Mouse (Mus musculus) stomach, postnatal 0 days (tissue): ENCODE measurements around the gene Klc1. TPM values are rescaled to one million over a fixed set of nuclear protein-coding genes. Genes with fewer than 3 reads are reported as not detected.
A peak's percentile ranks its signal among the peaks of the same experiment; 100 is the strongest.

ENCODE experiments used
- ATAC-seq: fragments of 200-750 bp; cut with Nextera tagmentation; 2 replicates; pipeline ENCODE4 v1.8.0; 2017; ENCODE audit not compliant: low FRiP score, low TSS enrichment
- DNase-seq: peaks from one replicate; pipeline ENCODE4 v3.0.0-alpha.2; 2016; ENCODE audit warnings: low spot score
- H3K27ac ChIP-seq: fragments of 300-500 bp; sonication (generic); replicated peaks from 2 replicates; pipeline ENCODE4 v1.5.1; 2014; ENCODE audit warnings: mild to moderate bottlenecking, control low read depth
- H3K27me3 ChIP-seq: fragments of 300-500 bp; sonication (generic); 2 replicates; pipeline ENCODE4 v1.6.1; 2014; ENCODE audit warnings: low read length; ENCODE audit not compliant: control insufficient read depth, insufficient read depth
- H3K36me3 ChIP-seq: fragments of 300-500 bp; sonication (generic); 2 replicates; pipeline ENCODE4 v1.6.1; 2014; ENCODE audit warnings: low read length, mixed read lengths; ENCODE audit not compliant: control insufficient read depth, insufficient read depth
- H3K4me1 ChIP-seq: fragments of 300-500 bp; sonication (generic); replicated peaks from 2 replicates; pipeline ENCODE4 v1.6.1; 2014; ENCODE audit warnings: antibody characterized with exemption; ENCODE audit not compliant: control insufficient read depth, insufficient read depth
- H3K4me2 ChIP-seq: fragments of 300-500 bp; sonication (generic); replicated peaks from 2 replicates; pipeline ENCODE4 v1.6.1; 2014; ENCODE audit warnings: low read depth, mild to moderate bottlenecking, control low read depth, moderate library complexity
- H3K4me3 ChIP-seq: fragments of 300-500 bp; sonication (generic); 2 replicates; pipeline ENCODE4 v1.5.1; 2014; ENCODE audit warnings: low read depth, low read length, control low read depth
- H3K9ac ChIP-seq: fragments of 300-500 bp; sonication (generic); 2 replicates; pipeline ENCODE4 v1.6.1; 2014; ENCODE audit warnings: mild to moderate bottlenecking, low read length, control low read depth, mixed read lengths
- H3K9me3 ChIP-seq: fragments of 300-500 bp; sonication (generic); 2 replicates; pipeline ENCODE4 v1.6.1; 2016; ENCODE audit warnings: low read length; ENCODE audit not compliant: control insufficient read depth
- CTCF ChIP-seq: IDR thresholded peaks from 2 replicates; pipeline ENCODE4 v1.5.1; 2016; ENCODE audit warnings: antibody characterized with exemption, low read depth, mild to moderate bottlenecking, moderate library complexity
- EP300 ChIP-seq: optimal IDR thresholded peaks from 2 replicates; pipeline ENCODE3; 2016; ENCODE audit warnings: antibody characterized with exemption
- WGBS: fragments of 180-500 bp; shearing (Covaris S2); extraction: QIAGEN DNeasy Blood & Tissue Kit; methylation state at CpG from one replicate; pipeline ENCODE4 v1.1.7; 2014; 5-methylcytosine and 5-hydroxymethylcytosine counted together
- polyA plus RNA-seq: library from polyadenylated mRNA; unstranded; fragments of >200 nt; fragmentation: Nextera tagmentation; extraction: Ambion mirVana; gene quantifications from 2 replicates; pipeline ENCODE4 v1.2.1, GENCODE M21; 2015

Klc1 gene
- polyA plus RNA-seq, 1 experiment from 2014 or later: 56.7 TPM

DNA sequence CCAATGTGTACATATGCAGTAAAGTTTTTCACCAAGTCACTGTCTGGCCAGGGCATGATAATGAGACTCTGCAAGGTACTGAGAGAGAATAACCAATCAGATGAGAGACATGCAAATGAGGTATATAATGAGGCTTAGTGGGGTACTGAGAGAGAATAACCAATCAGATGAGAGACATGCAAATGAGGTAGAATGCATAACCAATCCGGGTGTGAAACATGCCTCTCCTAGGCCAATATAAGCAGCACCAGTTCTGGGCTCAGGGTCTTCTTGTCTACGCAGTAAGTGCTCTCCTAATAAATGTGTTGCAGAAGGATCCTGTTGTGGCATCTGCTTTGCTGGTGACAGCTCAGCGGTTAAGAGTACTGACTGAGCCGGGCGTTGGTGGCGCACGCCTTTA lies 42.1 kb upstream of the Klc1 start:
- WGBS: 100% methylated on average over 7 of the region's 7 CpGs

DNA sequence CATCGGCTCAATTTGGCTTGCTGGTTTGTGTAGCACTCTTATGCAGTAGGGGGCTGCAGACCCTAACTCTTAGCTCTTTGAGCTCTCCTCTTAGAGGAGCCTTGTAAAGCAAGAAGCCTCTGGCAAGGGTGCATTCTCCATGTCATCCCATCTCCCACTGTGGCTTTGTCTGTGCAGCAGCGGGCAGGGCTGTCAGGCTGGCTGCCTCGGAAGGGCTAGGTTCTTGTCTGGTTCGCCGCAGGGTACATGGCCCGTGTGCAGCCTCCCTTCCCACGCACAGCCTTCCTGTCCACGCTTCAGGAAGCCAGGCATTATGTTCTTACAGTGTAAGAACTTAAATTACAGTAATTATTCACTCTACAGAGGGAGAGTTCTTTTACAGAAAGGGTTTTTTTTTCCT lies 40.0 kb upstream of the Klc1 start:
- H3K9ac ChIP-seq: no peak overlapping the region
- 54% methylated on average over 8 of the region's 8 CpGs for WGBS
- TF ChIP-seq EP300 (no peak), CTCF (no peak)
- no peak overlapping the region for H3K27ac ChIP-seq
- H3K4me3 ChIP-seq: no peak overlapping the region
- no peaks in the 10 kb centered on the region for H3K4me1 ChIP-seq
- H3K4me2 ChIP-seq: no peak overlapping the region
- no peak for DNase-seq
- H3K9me3 ChIP-seq: no peaks in the 10 kb centered on the region
- H3K27me3 ChIP-seq: no peaks in the 10 kb centered on the region
- no peak for ATAC-seq
- H3K36me3 ChIP-seq: no peaks in the 10 kb centered on the region; the same call in 1 of the 2 replicates

More for the DNA sequence above, 42.1 kb upstream of the Klc1 start:
- no peak overlapping the region for H3K9ac ChIP-seq
- H3K9me3 ChIP-seq: no peaks in the 10 kb centered on the region
- H3K4me3 ChIP-seq: no peak overlapping the region
- no peak for TF ChIP-seq CTCF
- no peak for TF ChIP-seq EP300
- no peaks in the 10 kb centered on the region for H3K27me3 ChIP-seq
- no peak overlapping the region for H3K4me2 ChIP-seq
- H3K4me1 ChIP-seq: peaks cover 2% of the 10 kb centered on the region; the same call in 1 of the 2 replicates
- DNase-seq: no peak
- H3K36me3 ChIP-seq: no peaks in the 10 kb centered on the region
- ATAC-seq: no peak
- H3K27ac ChIP-seq: no peak overlapping the region

DNA sequence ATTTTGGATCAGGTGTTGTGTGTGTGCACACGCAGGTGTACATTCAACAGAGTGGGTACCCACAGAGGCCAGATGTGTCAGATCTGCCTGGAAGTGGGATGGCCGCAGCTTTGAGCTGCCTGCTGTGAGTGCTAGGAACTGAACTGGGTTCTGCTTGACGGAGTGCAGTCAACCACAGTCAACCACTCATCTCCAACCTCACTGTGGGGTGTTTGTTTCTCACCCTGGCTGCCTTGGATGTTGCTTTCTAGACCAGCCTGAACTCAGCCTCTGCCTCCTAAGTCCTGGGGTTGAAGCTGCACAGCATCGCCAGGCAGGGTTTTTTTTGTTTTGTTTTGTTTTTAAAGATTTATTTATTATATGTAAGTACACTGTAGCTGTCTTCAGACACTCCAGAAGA lies 38.4 kb upstream of the Klc1 start:
- no peak for ATAC-seq
- TF ChIP-seq EP300 (no peak), CTCF (no peak)
- H3K9ac ChIP-seq: no peak overlapping the region
- no peak overlapping the region for H3K27ac ChIP-seq
- WGBS: 93% methylated on average over 4 of the region's 4 CpGs
- no peak for DNase-seq
- no peaks in the 10 kb centered on the region for H3K4me1 ChIP-seq
- H3K36me3 ChIP-seq: no peaks in the 10 kb centered on the region; the same call in 1 of the 2 replicates
- H3K4me3 ChIP-seq: no peak overlapping the region
- H3K9me3 ChIP-seq: no peaks in the 10 kb centered on the region
- no peak overlapping the region for H3K4me2 ChIP-seq
- no peaks in the 10 kb centered on the region for H3K27me3 ChIP-seq

- 69% methylated on average over 9 of the region's 9 CpGs for WGBS
- H3K9me3 ChIP-seq: no peaks in the 10 kb centered on the region
- TF ChIP-seq EP300 (no peak), CTCF (peak; percentile 75)
- H3K27me3 ChIP-seq: no peaks in the 10 kb centered on the region
- ATAC-seq (no peak), DNase-seq (peak; percentile 64)
- H3K27ac ChIP-seq: no peak overlapping the region
- H3K4me3 ChIP-seq: no peak overlapping the region
- H3K36me3 ChIP-seq: no peaks in the 10 kb centered on the region; the same call in 1 of the 2 replicates
- no peak overlapping the region for H3K4me2 ChIP-seq
- no peak overlapping the region for H3K9ac ChIP-seq
- no peaks in the 10 kb centered on the region for H3K4me1 ChIP-seq
These were observed 36.0 kb upstream of the Klc1 start for GRCm38 (mm10) chr12:111722654-111723053.

- ATAC-seq: peak; percentile 38; the same call in 1 of the 2 replicates
- no peaks in the 10 kb centered on the region; the same call in 1 of the 2 replicates for H3K36me3 ChIP-seq
These were observed 33.9 kb upstream of the Klc1 start for GRCm38 (mm10) chr12:111724638-111725337.

More at GRCm38 (mm10) chr12:111724638-111725337, 33.9 kb upstream of the Klc1 start:
- Histone ChIP-seq H3K27ac (peak overlapping the region; percentile 24; the same call in 1 of the 2 replicates), H3K4me1 (no peaks in the 10 kb centered on the region), H3K9me3 (no peaks in the 10 kb centered on the region), H3K27me3 (no peaks in the 10 kb centered on the region), H3K4me3 (no peak overlapping the region), H3K4me2 (no peak overlapping the region), H3K9ac (no peak overlapping the region)
- 68% methylated on average over 6 of the region's 6 CpGs for WGBS
- no peak for DNase-seq
- TF ChIP-seq CTCF (no peak), EP300 (no peak)
